Mouse (Mus musculus): ENCODE results near the gene Samd13.

The Samd13 gene

DNA sequence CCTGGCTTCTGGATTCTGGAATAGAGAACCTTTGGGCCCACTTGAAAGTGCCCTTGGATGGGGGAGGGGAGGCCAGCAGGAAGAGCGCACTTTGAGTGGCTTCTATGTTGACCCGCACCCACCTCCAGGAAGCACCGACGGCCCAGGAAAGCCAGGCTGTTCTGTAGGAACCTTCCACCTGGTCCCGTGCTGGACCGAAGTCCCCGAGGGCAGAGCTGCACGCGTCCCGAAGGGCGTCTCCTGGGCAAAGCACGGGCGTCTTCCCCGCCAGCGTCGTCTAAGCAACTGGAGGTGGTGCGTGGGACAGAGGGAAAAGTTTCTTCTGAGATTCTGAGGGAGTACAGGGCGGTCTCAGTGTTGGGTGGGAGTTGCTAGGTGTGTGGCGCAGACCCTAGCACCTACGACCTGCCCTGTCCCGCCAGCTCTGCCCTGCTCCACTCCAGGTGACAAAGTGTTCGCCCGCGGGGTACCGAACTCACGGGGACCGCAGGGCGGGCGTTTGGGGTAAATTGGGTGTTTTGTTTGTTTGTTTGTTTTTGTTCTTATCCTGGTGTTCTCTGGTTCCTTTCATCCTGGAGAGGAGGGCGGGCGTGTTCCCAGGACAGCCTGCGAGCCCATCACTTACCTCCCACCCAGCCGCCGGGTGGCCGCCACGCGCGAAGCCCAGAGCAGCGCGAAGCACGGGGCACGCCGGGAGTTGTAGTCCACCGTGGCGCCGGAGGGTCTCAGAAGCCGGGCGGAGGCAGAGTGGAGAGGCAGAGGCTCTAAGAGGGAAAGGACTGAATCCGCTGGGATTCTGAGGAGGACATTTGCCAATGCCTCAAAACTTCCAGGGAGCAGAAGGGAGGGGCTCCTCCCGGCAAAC, at the start of gene Samd13:
Samd13 (minus strand) TSS at position 782 of the 865 bp plus-strand sequence.
- peak; percentile 73 to 77 for DNase-seq

DNA sequence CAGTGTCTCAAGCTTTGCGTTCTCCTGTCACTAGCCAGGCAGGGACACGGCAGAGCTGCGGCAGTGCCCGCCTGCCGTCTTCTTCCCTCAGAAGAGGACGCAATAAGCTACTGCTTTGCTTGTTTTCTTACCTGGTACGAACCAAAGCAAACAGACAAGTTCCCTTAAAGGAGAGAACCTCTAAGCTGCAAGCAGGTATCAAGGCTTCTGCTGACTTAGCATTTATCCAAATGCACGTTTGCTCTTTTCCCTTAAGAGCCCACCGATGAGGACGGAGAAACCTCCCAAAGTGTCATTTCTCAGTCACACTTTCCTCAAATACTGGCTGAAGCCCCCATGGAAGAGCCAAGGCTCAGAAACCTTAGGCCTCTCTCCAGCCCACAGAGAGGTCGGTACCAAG, 46.1 kb upstream of the Samd13 start:
- DNase-seq, result no peak

DNA sequence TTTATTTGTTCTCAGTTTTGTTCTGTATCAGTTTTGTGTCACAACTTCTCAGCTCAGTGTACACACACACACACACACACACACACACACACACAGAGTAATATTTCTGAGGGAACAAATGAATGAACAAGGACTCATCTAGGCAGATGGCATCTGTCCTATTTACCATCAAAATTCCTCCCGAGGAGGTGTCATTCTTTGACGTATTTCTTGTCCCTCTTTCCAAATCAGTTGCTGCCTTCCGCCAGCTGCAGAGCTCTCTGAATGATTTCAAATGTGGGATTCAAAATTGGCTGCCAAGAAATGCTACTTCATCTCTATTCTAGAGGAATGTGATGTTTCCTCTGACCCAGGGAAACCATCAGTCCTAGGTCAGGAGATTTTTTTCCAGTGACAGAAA, 37.6 kb upstream of the Samd13 start:
- no peak for DNase-seq

DNA sequence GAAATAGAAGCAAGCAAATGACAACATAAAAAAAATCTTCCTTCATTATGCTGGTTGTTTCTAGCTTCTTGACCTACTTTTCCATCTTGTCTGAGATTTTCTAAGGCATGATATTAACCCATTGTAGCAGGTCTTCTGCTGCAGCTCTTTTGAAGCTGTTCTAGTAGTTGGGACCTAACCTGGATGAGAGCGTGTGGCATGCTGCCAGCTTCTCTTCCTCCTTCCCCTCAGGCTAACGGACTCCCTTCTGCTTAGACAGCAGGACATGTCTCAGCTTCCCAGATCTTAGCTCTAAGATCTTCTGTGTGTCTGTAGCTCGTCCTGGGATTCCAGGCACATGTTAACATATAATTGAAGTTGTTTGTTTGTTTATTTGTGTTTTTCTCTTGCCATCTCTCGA, 34.3 kb upstream of the Samd13 start:
- DNase-seq, result peak; percentile 37 to 46

DNA sequence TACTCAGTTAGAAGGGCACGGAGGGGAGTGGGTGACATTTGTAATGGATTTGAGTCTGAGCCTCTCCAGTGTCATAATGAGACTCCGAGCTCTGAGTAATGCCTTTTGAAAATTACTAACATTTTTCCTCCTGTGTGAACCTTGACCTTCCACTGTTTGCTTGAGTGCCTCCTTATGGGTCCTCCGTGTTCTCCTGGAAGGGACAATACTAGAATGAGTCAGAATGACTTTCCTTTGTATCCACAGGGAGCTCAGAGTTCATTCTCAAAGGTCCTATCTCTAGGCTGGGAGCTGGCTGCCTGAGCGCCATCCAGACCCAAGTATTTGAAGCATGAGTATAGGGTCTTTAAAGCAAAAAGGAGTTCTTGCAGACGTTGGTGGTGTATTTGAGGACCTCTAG, 32.9 kb upstream of the Samd13 start:
- DNase-seq, result no peak

DNA sequence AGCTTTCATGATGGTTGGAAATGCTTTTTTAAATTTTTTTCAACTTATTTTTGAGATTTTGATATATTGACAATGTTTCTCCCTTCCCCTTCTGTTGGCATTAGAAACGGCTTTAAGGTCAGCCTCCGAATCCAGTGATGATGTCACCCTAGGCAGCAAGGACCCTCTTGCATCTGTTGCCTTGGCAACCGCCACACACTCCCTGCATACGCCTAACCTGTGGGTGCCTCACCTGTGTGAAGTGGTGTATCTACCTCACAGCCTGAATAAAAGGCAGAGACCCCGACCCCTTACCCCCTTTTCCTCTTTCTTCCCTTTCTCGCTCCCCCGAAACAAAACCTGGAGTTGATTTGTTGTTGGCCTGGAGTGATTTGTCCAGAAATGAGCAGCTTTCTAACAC, 26.9 kb upstream of the Samd13 start:
- no peak for DNase-seq

DNA sequence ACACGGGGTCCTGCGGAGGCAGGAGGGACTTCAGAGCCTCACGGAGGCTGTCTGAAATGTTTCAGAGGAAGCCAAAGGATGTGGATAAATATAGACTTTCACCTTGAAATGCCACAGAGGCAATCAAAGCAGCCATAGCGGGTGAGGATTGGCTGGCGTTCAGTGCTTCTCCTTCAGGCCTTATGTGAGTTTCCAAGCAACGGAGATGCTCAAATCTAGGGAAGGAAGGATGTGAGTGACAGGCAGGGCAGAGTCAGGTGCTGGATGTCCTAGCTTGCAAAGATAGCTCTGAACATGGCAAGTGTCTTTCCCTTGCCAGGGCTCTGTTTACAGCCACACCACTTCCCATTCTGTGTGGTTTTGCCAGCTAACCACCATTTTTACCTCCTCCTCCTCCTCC, 26.2 kb upstream of the Samd13 start:
- peak; percentile 24 to 28 for DNase-seq

DNA sequence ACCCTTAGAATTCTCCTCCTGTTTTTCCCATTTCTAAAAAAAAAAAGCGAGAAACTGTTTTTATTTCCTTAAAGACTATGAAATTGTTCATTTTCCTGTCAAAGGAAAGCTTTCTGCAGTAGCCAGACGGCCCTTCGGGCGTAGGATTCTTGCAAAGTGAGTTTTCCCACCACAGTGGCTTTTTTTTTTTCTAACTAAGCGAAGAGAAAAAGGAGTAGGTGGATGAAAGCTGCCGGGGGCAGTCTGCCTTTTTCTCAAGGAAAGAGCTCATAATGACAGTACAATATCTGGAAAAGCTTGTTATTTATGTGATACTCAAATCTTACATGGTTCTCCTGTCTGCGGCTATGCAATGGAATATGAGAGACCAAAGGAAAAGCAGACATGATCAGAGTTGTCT, 25.7 kb upstream of the Samd13 start:
- DNase-seq, result no peak

DNA sequence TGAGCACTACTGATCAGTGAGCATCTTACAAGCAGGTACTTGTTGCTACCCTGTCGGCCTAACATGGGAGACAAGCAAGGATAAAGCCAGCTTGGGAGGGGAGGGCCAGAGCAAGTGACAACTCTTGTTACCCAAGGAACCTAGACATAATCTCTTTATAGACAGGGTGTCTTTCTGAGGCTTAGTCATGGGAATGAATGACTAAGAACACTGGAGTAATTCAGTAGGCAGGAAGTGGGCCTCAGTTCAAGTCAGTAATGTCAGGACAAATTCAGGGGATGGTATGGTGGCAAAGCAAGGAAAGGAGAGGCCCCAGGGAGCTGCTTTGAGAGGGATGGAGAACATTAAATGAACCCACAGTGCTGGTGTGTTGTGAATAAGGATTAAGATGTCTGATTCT, 23.7 kb upstream of the Samd13 start:
- DNase-seq, result no peak

DNA sequence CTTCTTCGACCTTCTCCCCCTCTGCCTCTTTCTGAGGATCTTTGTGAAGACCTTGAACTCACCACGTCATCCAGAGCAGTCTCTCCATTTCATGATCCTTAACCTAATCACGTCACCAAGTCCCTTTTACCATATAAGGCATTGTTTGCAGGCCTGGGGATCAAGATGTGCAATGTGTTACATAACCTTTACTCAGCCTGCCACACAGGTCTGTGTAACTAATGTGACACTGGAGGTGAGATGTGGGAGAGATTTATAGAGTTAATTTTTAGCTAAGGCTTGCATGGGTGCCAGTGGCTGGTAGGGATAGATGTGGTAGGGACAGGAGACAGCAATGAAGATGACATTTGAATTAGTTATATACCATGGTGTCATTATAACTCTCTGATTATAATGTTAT, 23.0 kb upstream of the Samd13 start:
- DNase-seq, result no peak

DNA sequence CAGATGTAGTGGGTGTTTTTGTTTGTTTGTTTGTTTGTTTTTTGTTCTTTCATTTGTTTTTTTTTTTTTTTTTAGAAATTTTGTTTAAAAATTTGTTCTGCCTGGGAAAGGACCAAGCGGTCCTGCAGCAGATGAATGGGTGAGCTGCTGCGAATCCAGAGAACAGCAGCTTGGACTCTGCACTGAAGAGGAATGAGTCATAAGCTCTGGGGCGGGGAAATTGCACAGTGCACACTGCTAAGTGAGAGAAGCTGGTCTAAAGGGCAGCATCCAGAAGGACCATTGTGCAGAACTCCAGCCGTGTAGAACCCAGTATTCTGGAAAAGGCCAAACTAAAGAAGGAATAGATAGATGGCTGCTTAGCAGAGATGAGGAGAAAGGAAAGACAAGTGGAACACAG, 18.7 kb upstream of the Samd13 start:
- no peak for DNase-seq

DNA sequence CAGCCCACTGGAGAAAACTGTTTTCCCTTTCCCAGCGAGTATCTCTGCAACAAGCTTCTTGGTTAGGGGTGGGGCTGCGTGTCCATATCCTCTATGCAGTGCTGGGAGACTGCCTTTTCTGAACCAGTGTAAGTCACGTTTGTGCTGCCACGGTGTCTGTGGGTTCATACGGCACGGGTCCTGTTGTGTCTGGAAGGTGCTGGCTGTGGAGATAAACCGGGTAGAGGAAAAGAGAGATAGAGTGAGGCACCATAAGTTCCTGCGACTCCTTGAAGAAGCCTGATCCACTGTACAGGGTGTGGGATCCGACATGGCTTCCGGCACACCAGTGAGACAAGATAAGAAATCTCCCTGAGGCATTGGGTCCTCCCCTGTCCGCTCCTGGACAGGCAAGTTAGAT, 14.7 kb upstream of the Samd13 start:
- DNase-seq, result no peak

DNA sequence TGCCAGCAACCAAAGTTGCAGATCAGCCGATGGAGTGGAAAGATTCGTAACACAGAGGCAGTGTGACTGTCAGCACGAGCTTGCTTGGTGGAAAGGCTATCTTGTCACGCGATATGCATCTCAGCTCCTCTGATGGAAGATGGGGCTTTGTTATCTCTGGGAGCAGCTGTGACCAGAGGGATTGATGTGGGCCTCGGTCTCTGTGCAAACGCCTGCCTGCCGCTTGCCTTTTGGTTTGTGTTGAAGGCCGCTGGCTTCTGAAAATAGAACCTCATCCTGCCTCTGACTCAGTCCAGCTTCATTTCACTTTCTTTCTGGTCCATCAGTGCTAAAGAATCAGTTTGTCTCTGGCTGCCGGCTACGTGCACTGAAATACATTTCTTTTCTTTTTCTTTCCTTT, 13.6 kb upstream of the Samd13 start:
- no peak for DNase-seq

DNA sequence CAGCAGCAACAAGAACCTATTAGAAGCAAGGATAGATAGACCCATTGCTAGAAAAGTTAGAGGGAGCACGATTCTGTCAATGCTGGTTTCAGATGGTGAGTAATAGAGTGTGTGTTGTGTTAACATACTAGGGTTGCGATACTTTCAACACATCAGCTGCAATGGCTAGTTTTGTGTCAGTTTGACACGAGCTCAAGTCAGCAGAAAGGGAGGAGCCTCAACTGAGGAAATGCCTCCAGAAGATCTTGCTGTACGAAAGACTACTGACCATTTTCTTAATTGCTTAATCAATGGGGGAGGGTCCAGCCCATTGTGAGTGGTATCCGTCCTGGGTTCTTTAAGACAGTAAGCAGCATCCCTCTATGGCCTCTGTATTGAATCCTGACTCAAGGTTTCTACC, 7.2 kb upstream of the Samd13 start:
- DNase-seq, result no peak

DNA sequence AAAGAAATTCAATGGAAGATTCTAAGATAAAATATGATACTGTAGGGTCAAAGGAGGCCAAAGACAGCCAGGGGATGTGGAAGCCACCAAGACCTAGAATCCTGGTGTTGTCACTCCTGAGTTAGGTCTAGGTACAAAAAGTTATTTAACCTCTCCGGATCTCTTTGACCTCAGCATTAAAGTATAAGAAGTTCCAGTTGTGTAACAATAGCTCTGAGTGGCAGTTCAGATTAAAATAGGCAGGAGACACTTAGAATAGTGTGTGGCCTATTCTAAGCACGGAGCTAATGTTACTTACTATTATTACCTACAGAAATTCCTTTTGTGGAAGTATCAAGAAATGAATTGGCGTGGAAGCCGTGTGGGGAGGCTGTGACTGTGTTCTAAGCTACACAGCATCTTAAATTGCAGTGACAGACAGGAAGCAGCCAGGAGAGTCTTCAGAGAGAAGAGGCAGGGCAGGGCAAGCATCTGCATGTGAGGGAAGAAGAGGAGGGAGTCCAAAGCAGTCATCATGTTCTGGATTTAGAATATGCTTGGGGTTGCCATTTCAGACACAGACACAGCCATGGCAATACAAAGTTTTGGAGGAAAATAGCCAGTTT, 1.8 kb upstream of the Samd13 start:
- DNase-seq, result no peak

DNA sequence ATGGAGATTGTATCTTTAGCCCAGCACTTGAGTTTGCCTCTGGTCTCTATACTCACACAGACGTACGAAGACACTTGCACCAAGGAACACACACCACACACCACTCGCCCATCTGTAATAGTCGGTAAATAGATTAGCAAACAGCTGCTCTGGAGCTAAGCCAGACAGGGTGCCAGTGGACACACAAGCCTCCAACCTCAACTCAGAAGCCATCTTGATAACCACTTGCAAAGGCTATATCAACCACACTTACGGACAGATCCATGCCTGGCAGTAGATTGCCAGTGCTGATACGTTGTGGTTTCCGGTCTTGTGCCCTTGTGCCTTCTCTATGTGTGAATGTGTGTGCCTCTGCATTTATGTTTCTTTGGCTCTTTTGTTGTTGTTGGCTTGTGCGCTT, 1.0 kb upstream of the Samd13 start:
- DNase-seq, result no peak

DNA sequence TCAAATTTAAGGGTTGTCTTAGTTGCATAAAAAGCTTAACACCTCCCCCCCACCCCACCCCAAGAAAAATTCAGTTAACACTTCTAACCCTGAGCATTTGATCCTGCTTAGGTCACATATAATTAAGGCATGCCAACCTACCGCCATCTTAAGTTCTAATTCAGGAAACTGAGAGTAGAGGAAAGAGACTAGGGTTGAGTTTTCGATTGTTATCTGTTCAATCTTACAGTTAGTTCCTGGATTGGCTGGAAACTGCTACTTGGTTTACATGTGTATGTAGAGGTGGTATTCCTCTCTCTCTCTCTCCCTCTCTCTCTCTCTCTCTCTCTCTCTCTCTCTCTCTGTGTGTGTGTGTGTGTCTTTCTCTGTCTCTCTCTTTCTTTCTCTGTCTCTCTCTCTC, 2.3 kb downstream of the Samd13 start:
- DNase-seq, result no peak

DNA sequence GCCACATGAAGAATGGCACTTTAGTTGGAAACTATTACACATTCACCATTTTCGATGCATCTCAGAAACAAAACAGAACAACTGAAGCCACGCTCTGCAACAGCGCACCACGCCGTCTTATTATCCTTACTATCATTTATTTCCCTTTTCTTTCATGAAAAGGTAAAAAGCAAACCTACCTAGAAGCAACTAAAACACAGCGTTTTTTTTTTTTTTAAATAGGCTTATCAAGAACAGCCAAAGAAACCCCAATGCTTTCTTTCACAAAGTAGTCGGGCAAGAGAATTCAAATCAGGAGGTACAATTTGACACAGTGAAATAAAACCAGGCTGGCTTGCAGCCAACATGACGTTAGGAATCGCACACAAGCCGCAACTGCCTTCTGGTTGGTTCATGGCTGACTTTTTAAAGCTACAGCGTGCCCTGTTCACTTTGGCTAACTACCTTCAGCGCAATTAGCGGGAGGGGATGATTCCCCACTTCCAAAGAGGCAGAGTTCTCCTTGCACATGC, 3.2 kb downstream of the Samd13 start:
- DNase-seq, result peak; percentile 66 to 69

DNA sequence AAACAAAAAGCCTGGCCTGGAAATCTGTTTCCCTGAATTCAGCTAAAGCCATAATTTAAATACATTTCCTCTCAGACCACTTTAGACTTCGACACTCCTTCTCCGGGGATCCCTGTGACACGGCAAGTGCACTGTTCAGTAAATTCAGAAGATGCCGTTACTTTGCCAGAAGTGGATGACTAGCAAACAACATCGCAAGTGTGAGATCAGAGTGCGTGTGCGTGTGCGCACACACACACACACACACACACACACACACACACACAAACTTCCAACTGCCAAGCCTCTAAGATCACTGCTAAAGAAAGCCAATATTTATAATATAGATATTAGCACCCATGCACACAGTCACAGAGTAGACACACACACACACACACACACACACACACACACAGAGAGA, 3.7 kb downstream of the Samd13 start:
- no peak for DNase-seq

DNA sequence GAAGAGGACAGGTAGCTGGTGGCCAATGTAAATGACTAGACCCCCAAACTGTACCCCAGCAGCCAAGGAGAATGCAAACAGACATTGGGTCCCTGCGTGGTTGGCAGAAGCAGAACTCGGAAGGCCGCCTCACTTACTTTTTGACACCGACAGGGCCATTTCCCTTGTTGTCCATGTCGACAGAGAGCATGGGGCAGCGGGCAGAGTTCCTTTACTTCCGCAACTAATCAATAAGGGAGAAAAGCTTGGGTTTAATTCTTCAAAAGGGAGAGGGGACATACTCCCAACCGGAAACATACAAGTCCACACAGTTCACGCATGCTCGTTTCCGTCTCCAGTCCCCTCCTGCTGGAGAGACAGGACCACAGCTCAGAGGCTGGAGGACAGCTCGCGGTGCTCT, 4.8 kb downstream of the Samd13 start:
- DNase-seq, result no peak

DNA sequence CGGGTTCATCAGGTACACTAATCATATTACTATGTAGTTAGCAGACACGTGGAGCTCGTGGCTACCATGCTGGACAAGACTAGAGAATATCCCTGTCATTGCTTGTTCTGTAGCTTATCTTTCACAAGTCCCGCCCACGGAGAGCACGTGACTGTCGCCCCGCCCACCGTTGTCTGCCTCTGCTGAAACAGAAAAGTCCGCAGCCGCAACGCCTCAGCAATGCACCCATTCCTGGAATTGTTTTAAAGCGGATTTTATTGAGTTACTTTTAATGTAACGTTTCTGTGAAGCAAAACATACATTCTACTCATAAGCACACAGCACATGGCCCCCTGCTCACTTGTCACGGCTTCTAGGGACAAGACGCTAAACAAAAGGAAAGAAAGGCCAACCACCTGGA, 5.7 kb downstream of the Samd13 start:
- DNase-seq, result no peak

DNA sequence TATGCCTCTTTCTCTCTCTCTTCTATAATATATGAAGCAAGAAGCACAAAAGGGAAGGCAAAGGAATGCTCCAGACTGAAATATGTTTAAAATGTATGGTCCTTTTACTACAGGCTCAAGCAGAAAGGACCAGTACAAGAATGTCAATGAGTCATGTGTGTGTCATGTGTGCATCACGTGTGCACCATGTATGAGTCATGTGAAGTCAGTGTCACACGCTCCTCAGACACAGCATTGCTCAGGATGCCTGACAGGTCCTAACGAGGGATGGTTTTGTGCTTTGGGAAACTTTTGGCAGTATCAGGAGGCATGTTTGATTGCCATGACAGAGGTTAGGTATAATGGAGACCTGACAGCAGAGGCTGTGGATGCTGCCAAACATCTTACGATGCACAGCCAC, 9.2 kb downstream of the Samd13 start:
- DNase-seq, result no peak

DNA sequence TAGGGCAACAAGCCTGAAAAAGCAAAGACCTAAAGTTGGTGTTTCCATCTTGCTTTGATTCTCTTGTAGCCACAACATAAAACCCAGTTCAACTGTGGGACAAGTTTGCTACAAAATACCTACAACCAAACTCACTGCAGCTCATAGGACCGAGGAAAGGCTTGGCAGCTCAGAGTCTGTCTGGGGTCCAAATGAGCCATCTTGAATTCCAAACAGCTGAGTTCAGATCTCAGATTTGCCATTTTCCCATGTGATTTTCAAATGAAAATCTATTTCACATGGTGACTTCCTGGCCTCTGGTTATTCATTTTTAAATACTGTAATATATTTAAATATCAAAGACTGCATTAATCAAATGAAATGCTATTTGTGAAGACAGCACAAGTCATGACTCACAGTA, 10.3 kb downstream of the Samd13 start:
- DNase-seq, result no peak

DNA sequence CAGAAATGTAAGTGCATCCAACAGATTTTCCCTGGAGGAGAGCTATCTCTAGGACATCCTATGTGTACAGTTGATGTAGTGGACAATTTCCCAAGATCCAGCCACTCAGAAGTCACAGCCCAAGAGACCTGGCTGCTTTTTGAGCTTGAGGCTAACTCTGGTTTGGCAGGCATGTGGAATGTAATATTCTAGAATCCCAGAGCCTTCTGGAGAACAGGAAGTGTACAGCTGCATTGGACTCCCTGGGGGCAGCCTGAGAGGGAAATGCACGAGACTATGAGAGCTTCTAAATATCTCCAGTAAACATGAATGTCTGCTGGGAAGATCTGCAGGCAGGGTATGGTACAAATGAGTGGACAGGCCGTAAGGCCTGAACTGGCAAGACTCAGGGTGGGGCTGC, 14.3 kb downstream of the Samd13 start:
- no peak for DNase-seq

DNA sequence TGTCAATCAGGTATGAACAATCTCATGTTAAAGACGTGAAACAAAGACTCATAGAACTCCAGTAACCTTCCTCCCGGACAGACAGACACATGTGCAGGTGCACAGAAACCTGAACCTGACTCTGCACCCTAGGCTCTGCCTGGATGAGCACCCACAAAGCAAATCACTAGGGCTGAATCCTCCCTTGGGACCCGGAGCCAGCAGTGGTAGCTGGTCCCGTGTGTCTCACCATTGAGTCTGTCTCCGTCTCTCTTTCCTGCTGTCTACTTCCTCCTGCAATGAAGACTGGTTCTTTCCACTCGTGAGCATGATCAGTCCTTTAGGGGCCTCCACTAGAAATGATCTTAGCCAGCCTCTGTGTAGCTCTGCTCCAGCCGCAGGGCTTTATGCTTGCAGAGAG, 23.5 kb downstream of the Samd13 start:
- DNase-seq, result no peak

Measured in cerebellum, postnatal 14 days (tissue).